Comparison of ENCODE assay signal across 16 mouse cellular contexts in the genomic region with DNA sequence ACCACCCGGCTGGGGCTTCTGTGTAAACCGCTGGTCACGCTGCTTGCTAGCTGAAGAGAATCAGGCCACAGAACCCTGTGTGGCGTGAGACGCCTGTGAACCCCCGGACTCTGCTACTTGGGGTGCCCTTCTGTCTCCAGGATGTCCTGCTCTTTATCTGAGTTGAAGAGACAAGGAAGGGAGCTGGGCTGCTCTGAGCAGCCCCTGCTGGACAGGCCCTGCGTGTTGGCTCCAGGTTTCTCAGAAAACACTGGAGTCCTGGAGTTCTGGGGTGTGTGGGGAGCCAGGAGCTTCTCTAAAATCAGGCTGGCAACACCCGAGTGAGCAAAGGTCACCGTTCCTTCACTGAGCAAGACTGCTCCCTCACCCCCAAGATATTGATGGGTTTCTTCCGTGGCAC.
"Had no signal": no experiment of that assay in that cellular context is flagged by ENCODE, and none has a peak within 500 bp of the region (broad histone marks: within the 10 kb centered on the region; RNA-seq: fewer than 3 reads in every experiment).

No protein-coding gene starts in this region.

- DNase-seq: kidney, adult 11 months; kidney, adult 9 months; kidney, postnatal 36 days; left cerebral cortex, postnatal 4 days; retina, postnatal 1 day; right cerebral cortex, postnatal 4 days; spleen, adult 18-20 months; thymus, postnatal 4 days had no signal

- H3K4me2 ChIP-seq: limb, embryonic 15.5 days; liver, embryonic 12.5 days; midbrain, embryonic 12.5 days; neural tube, embryonic 13.5 days had no signal

- H3K27ac ChIP-seq: hindbrain, postnatal 0 days; kidney, postnatal 0 days; layer of hippocampus, adult 2 months; limb, embryonic 15.5 days; liver, embryonic 12.5 days; midbrain, embryonic 12.5 days; neural tube, embryonic 13.5 days had no signal

- H3K9me3 ChIP-seq: limb, embryonic 15.5 days; liver, embryonic 12.5 days; midbrain, embryonic 12.5 days; neural tube, embryonic 13.5 days had no signal

- H3K9ac ChIP-seq: limb, embryonic 15.5 days; liver, embryonic 12.5 days; midbrain, embryonic 12.5 days; neural tube, embryonic 13.5 days had no signal

- ATAC-seq: hindbrain, postnatal 0 days; liver, embryonic 12.5 days; midbrain, embryonic 16.5 days had no signal

- H3K4me1 ChIP-seq: limb, embryonic 15.5 days; liver, embryonic 12.5 days had no signal

- H3K4me3 ChIP-seq: layer of hippocampus, adult 2 months; limb, embryonic 15.5 days; liver, embryonic 12.5 days; midbrain, embryonic 12.5 days; neural tube, embryonic 13.5 days had no signal

- H3K36me3 ChIP-seq: limb, embryonic 15.5 days; liver, embryonic 12.5 days; midbrain, embryonic 12.5 days; neural tube, embryonic 13.5 days had no signal
